Mouse (Mus musculus) Muller cell, postnatal 12 days (primary cell): Measurements from ENCODE around the gene Baz2b.
"Not testable (repeated sequence)": the region's sequence is repeated elsewhere in the genome, so short reads cannot be mapped to it uniquely, and the experiment has no call there.

ENCODE experiments used
- DNase-seq: peaks from one replicate; pipeline ENCODE4 v3.0.0-alpha.2; 2015; ENCODE audit errors: inconsistent ontology term

Gene Baz2b

GRCm38 (mm10) chr2:59878221-59878620 lies 331.4 kb downstream of the Baz2b start:
- DNase-seq, result no peak

GRCm38 (mm10) chr2:59877335-59877734 lies 332.3 kb downstream of the Baz2b start:
- DNase-seq, result no peak

GRCm38 (mm10) chr2:59876482-59876881 lies 333.2 kb downstream of the Baz2b start:
- DNase-seq, result no peak

GRCm38 (mm10) chr2:59870526-59870925 lies 339.1 kb downstream of the Baz2b start:
- DNase-seq, result peak; percentile 73

GRCm38 (mm10) chr2:59862618-59863017 lies 347.0 kb downstream of the Baz2b start:
- no peak for DNase-seq

GRCm38 (mm10) chr2:59854363-59854762 lies 355.3 kb downstream of the Baz2b start:
- no peak for DNase-seq

GRCm38 (mm10) chr2:59853543-59853942 lies 356.1 kb downstream of the Baz2b start:
- DNase-seq, result no peak

- no peak for DNase-seq
Observed at GRCm38 (mm10) chr2:59852916-59853315, 356.7 kb downstream of the Baz2b start.

GRCm38 (mm10) chr2:59851885-59852284 lies 357.8 kb downstream of the Baz2b start:
- not testable (repeated sequence) for DNase-seq
